Mouse (Mus musculus): ENCODE measurements around the gene Sar1a. TPM values are rescaled to one million over a fixed set of nuclear protein-coding genes. Genes with fewer than 3 reads are reported as not detected.

The Sar1a gene
- polyA plus RNA-seq, 1 experiment from 2014 or later, result 236 TPM

DNA sequence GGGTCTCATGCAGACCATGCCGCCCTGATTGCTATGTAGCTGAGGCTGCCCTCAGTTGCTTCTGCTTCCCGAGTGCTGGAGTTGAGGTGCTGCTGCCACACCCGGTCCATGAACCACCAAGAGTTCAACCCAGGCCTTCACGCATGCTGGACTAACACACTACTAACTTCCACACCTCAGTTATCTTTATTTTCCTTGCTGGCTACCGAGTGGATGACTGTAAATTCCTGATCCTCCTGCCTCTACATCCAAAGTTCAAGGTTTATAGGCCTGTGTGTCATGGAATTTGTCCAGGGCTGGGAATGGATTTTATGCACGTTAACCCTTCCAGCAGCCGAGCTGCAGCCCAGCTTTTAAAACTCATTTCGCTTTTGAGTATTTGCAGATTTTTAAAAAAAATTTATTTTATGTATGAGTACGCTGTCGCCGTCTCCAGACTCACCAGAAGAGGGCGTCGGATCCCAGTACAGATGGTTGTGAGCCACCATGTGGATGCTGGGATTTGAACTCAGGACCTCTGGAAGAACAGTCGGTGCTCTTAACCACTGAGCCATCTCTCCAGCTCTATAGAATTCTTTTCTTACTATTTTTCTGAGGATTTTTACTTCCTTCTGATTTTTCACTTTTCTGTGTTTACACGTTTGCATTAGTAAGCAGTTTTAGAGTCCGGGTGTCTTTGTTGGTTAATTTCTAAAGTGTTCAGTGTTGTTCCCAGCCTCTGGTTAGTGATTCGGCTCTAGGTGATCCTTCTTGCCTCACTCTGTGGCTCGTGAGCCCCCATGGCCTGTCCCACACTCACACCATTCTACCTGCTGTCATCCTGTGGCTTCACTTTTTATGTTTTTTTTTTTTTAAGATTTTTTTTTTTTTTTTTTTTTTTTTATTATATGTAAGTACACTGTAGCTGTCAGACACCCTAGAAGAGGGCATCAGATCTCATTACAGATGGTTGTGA lies 22.9 kb upstream of the Sar1a start:
- no peak overlapping the region for H3K27ac ChIP-seq
- no peak overlapping the region for H3K9ac ChIP-seq
- peaks cover 61% of the 10 kb centered on the region for H3K36me3 ChIP-seq

DNA sequence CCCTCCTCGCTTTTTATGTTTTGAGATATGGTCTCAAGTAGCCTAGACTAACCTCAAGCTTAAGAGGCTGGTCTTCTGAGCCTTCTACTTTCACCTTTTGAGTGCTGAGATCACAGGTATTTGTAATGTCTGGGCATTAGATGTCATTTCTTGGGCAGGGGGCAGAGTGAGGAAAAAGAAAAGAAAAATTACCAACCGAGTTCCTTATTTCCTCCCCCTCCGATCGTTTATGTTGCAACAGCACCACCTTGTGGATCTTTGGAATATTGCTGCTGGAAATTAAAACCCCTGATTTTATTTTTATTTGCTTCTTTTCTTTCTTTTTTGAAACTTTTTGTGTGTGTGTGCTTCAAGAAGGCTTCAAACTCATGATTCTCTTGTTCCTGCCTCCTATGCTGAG lies 22.1 kb upstream of the Sar1a start:
- no peak for ATAC-seq (replicated peaks; ENCODE audit: low FRiP score)
- H3K4me3 ChIP-seq (replicated peaks), result no peak overlapping the region
- WGBS, result 29% methylated on average over 4 of the region's 4 CpGs

More for the DNA sequence above, 22.9 kb upstream of the Sar1a start:
- no peaks in the 10 kb centered on the region for H3K27me3 ChIP-seq
- no peaks in the 10 kb centered on the region for H3K9me3 ChIP-seq (replicated peaks)
- H3K4me2 ChIP-seq, result no peak overlapping the region
- peaks cover 7% of the 10 kb centered on the region; the same call in 1 of the 2 replicates for H3K4me1 ChIP-seq
- no peak overlapping the region for H3K4me3 ChIP-seq (replicated peaks)
- WGBS, result 79% methylated on average over 18 of the region's 18 CpGs
- ATAC-seq (replicated peaks; ENCODE audit: low FRiP score), result no peak

DNA sequence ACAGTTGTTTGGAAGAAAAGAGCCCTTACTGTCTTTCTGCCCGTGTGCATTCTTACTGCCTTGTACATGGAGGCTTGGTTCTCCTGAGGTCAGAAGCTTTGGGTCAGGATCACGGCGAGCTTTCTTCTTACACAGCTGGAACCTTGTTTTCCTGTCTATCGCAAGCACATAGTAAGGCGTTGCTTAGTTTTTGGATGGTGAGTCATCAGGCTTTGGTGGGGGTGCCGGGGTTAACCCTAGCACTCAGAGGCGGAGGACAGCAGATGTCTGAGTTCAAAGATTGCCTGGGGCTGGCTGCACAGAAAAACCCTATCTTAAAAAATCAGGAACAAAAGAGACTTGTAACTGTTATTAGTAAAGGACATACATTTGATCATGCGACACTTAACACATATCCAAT lies 18.2 kb upstream of the Sar1a start:
- Histone ChIP-seq H3K4me1 (peaks cover 4% of the 10 kb centered on the region; the same call in 1 of the 2 replicates), H3K27me3 (no peaks in the 10 kb centered on the region), H3K36me3 (peaks cover 75% of the 10 kb centered on the region), H3K4me2 (no peak overlapping the region), H3K4me3 (replicated peaks) (no peak overlapping the region), H3K27ac (no peak overlapping the region), H3K9me3 (replicated peaks) (no peaks in the 10 kb centered on the region), H3K9ac (no peak overlapping the region)
- ATAC-seq (replicated peaks; ENCODE audit: low FRiP score), result no peak
- WGBS, result 58% methylated on average over 8 of the region's 8 CpGs

More for the DNA sequence above, 22.1 kb upstream of the Sar1a start:
- H3K27me3 ChIP-seq, result no peaks in the 10 kb centered on the region
- peaks cover 61% of the 10 kb centered on the region for H3K36me3 ChIP-seq
- no peak overlapping the region for H3K4me2 ChIP-seq
- no peak overlapping the region for H3K9ac ChIP-seq
- H3K27ac ChIP-seq, result no peak overlapping the region
- H3K4me1 ChIP-seq, result peaks cover 7% of the 10 kb centered on the region; the same call in 1 of the 2 replicates
- H3K9me3 ChIP-seq (replicated peaks), result no peaks in the 10 kb centered on the region

DNA sequence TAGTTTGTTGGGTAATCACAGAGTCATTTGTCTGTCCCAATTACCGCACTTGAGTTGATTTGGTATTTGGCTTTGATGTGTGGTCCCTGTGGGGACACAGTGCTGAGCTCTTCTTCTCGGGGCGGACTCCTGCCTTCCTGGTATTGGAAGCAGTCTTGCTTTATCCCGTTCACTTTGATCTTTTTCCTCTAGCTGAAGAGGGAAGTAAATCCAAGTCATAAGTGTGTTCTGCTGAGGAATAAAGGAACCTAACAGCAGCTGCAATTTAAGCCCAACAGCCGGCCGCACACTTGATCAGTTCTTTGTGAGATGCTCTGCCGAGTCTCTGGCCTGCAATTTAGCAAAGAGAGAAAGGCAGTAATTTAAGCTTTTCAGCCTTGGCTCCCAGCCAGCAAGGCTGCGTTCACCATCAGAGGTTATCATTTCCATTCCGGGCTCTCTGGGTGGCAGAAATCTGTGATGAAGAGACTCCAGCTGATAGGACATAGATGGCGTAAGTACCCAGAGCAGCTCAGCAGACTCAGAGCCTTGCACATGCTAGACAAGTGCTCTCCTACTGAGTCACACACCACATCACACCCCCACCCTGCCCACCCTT lies 17.6 kb upstream of the Sar1a start:
- H3K9me3 ChIP-seq (replicated peaks), result no peaks in the 10 kb centered on the region
- peaks cover 80% of the 10 kb centered on the region for H3K36me3 ChIP-seq
- H3K27ac ChIP-seq, result no peak overlapping the region
- H3K9ac ChIP-seq, result no peak overlapping the region
- no peak overlapping the region for H3K4me3 ChIP-seq (replicated peaks)
- WGBS, result 52% methylated on average over 10 of the region's 10 CpGs
- no peak for ATAC-seq (replicated peaks; ENCODE audit: low FRiP score)
- no peaks in the 10 kb centered on the region for H3K27me3 ChIP-seq
- H3K4me2 ChIP-seq, result no peak overlapping the region
- H3K4me1 ChIP-seq, result peaks cover 2% of the 10 kb centered on the region; the same call in 1 of the 2 replicates

DNA sequence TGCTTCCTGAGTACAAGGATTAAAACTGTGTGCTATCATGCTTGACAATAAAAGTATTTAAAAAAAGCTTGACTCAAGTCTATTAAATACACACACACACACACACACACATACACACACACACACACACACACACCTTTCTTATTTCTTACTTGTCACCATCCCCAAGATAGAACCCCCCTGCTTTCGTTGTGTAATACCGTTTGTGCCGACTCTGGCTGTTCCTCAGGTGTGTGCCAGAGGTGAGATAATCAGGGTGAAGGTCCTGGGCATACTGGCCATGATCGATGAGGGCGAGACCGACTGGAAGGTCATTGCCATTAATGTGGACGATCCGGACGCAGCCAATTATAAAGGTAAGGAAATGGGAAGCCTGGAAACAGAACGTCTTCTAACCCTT lies 15.0 kb upstream of the Sar1a start:
- H3K4me1 ChIP-seq, result no peaks in the 10 kb centered on the region
- no peak overlapping the region for H3K4me2 ChIP-seq
- H3K27me3 ChIP-seq, result no peaks in the 10 kb centered on the region
- ATAC-seq (replicated peaks; ENCODE audit: low FRiP score), result no peak
- no peak overlapping the region for H3K9ac ChIP-seq
- WGBS, result 91% methylated on average over 10 of the region's 10 CpGs
- peaks cover 94% of the 10 kb centered on the region for H3K36me3 ChIP-seq
- H3K9me3 ChIP-seq (replicated peaks), result no peaks in the 10 kb centered on the region
- no peak overlapping the region for H3K4me3 ChIP-seq (replicated peaks)
- no peak overlapping the region for H3K27ac ChIP-seq

DNA sequence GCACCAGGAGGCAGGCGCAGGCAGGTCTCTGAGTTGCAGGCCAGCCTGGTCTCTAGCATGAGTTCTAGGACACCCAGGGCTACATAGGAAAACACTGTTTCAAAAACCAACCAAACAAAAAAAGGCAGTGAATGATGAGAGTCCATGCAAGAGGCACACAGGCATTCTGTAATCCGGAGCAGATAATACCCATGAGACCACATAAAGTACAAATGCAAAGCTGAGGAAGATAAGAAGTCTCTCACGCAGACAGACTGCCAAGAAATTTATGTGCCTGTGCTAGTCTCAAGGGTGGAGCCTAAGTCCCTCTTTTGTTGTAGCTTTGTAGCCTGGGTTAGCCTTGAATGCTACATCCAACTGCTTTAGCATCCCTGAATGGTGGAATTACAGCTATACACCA lies 14.4 kb upstream of the Sar1a start:
- 84% methylated on average over 3 of the region's 3 CpGs for WGBS
- no peaks in the 10 kb centered on the region for H3K4me1 ChIP-seq
- ATAC-seq (replicated peaks; ENCODE audit: low FRiP score), result no peak
- H3K9me3 ChIP-seq (replicated peaks), result no peaks in the 10 kb centered on the region
- no peak overlapping the region for H3K4me3 ChIP-seq (replicated peaks)
- no peak overlapping the region for H3K9ac ChIP-seq
- no peak overlapping the region for H3K4me2 ChIP-seq
- H3K27ac ChIP-seq, result no peak overlapping the region
- peaks cover 94% of the 10 kb centered on the region for H3K36me3 ChIP-seq
- H3K27me3 ChIP-seq, result no peaks in the 10 kb centered on the region

DNA sequence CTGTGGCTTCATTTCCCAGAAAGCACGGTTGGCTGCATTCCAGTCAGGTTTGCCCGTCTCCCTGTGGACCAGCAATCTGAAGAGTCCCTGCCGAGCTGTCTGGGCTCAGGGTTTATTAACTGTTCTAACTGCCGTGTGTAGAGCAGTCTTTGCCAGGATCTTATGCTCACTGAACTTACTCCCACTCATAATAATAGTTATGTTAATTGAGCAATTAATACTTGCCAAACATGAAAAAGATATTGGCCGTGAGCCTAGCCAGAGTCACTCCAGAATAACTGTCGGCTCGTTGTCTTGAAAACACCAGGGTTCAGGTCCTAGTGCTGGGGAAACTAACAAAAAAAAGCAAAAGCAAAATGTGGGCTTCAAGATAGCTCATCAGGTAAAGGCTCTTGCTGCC lies 10.8 kb upstream of the Sar1a start:
- 84% methylated on average over 7 of the region's 7 CpGs for WGBS
- Histone ChIP-seq H3K27ac (no peak overlapping the region), H3K4me2 (no peak overlapping the region), H3K4me1 (no peaks in the 10 kb centered on the region), H3K4me3 (replicated peaks) (no peak overlapping the region), H3K9ac (no peak overlapping the region), H3K36me3 (peaks cover 94% of the 10 kb centered on the region), H3K27me3 (no peaks in the 10 kb centered on the region), H3K9me3 (replicated peaks) (no peaks in the 10 kb centered on the region)
- ATAC-seq (replicated peaks; ENCODE audit: low FRiP score), result no peak

DNA sequence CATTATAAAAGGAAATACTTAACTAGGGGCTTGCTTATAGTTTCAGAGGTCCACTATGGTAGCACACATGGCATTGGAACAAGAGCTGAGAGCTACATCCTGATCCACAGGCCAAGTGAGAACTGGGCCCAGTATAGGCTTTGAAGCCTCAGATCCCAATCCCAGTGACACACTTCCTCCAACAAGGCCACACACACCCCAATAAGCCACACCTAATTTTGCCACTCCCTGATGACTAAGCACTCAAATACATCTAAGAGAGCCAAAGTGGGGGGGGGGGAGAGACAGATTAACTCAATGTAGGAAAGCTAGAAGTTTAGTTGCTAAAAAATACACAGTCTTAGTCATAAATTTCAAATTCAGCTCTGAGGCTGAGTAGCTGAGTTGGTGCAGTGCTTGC lies 10.2 kb upstream of the Sar1a start:
- Histone ChIP-seq H3K4me1 (no peaks in the 10 kb centered on the region), H3K4me3 (replicated peaks) (no peak overlapping the region), H3K36me3 (peaks cover 94% of the 10 kb centered on the region), H3K4me2 (no peak overlapping the region), H3K9ac (no peak overlapping the region), H3K27ac (no peak overlapping the region), H3K9me3 (replicated peaks) (no peaks in the 10 kb centered on the region), H3K27me3 (no peaks in the 10 kb centered on the region)
- ATAC-seq (replicated peaks; ENCODE audit: low FRiP score), result no peak

DNA sequence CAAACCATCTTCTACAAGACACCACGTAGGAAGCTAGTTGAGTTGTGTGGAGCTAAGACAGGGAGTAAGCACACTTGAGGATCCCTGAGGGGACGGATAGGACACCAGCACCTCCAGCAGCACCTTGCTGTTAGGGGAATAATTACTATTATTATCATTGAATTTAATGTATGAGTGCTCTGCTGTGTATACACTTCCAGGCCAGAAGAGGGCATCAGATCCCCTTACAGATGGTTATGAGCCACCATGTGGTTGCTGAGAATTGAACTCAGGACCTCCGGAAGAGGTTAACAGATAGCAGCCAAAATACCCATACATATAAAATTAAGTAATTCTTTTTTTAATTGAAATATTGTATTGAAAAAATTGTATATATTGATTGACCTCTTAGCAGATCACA lies 9.3 kb upstream of the Sar1a start:
- 96% methylated on average over 3 of the region's 3 CpGs for WGBS
- Histone ChIP-seq H3K4me1 (no peaks in the 10 kb centered on the region), H3K9ac (no peak overlapping the region), H3K27ac (no peak overlapping the region), H3K4me3 (replicated peaks) (no peak overlapping the region), H3K4me2 (no peak overlapping the region), H3K27me3 (no peaks in the 10 kb centered on the region), H3K36me3 (peaks cover 91% of the 10 kb centered on the region), H3K9me3 (replicated peaks) (no peaks in the 10 kb centered on the region)
- no peak for ATAC-seq (replicated peaks; ENCODE audit: low FRiP score)

DNA sequence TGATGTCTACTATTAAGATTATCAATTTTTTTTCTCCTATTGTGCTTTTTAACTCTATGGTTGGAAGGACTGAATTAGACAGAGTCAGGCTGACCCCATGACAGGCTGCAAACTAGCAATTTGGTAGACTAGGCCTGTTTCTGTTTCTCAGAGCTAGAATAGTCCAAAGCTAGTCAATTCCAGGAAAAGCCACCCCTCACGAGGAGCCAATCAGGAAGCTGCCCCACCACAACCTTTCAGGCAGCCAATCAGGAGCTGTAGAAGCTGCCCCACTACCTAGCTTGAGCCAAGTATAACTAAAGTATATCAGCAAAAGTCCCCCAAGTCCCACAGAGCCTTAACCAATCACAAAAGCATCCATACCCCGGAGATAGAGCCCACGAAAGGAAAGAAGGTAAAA lies 4.2 kb upstream of the Sar1a start:
- Histone ChIP-seq H3K36me3 (peaks cover 43% of the 10 kb centered on the region), H3K4me3 (replicated peaks) (no peak overlapping the region), H3K9me3 (replicated peaks) (no peaks in the 10 kb centered on the region), H3K4me2 (no peak overlapping the region), H3K9ac (no peak overlapping the region), H3K27me3 (no peaks in the 10 kb centered on the region), H3K27ac (no peak overlapping the region), H3K4me1 (peaks cover 10% of the 10 kb centered on the region; the same call in 1 of the 2 replicates)
- 89% methylated on average over 3 of the region's 3 CpGs for WGBS
- no peak for ATAC-seq (replicated peaks; ENCODE audit: low FRiP score)

DNA sequence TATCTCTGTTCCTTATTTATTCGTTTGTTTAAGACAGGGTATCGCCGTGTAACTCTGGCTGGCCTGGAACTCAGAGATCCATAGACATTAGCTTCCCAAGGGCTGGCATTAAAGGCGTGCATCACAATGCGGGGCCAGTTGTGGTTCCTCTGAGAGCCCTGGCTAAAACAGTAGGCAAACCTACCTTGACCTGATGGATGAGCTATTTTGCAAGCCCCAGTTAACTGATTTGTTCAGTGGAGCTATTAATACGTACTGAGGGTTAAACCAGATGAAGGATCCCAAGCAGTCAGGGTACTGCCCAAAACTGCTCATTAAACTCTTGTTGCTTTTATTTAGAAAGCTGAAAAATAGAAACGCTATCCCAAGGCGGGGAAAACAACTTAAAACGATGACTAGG lies 554 bp upstream of the Sar1a start:
- 34% methylated on average over 9 of the region's 9 CpGs for WGBS
- peak; percentile 26; the same call in 1 of the 2 replicates for ATAC-seq (replicated peaks; ENCODE audit: low FRiP score)
- no peaks in the 10 kb centered on the region for H3K9me3 ChIP-seq (replicated peaks)

DNA sequence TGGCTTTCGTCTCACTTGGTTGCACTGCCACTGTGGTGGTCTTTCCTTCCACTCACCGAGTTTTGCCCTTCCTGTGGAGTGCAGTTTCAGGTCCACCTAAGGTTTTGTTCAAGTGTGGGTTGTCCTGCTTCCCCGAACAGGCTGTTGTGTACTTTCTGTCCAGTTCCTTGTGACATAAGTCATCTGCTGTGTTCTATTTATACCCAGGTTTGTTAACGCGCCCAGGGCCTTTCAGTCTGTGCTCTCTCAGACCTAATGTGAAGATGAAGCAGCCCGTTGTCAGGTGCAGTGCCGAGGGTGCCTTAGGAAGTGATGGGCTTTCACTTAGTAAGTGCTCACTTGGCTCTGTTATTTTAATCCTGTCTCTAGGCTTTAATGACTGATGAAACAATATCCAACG lies 9.3 kb downstream of the Sar1a start:
- Histone ChIP-seq H3K9me3 (replicated peaks) (no peaks in the 10 kb centered on the region), H3K4me1 (no peaks in the 10 kb centered on the region), H3K27me3 (no peaks in the 10 kb centered on the region), H3K36me3 (peaks cover 95% of the 10 kb centered on the region), H3K4me3 (replicated peaks) (no peak overlapping the region), H3K9ac (no peak overlapping the region), H3K27ac (no peak overlapping the region), H3K4me2 (no peak overlapping the region)
- 89% methylated on average over 8 of the region's 8 CpGs for WGBS
- no peak for ATAC-seq (replicated peaks; ENCODE audit: low FRiP score)

More for the DNA sequence above, 554 bp upstream of the Sar1a start:
- no peaks in the 10 kb centered on the region for H3K27me3 ChIP-seq
- peaks cover 22% of the 10 kb centered on the region for H3K4me1 ChIP-seq
- H3K36me3 ChIP-seq, result peaks cover 17% of the 10 kb centered on the region
- H3K27ac ChIP-seq, result peak overlapping the region; percentile 89
- peak overlapping the region; percentile 88 for H3K4me3 ChIP-seq (replicated peaks)
- peak overlapping the region; percentile 54 for H3K9ac ChIP-seq
- H3K4me2 ChIP-seq, result peak overlapping the region; percentile 66
